Mouse (Mus musculus) thymus, adult 2 months (tissue): ENCODE results near the gene Gpsm3. TPM values are rescaled to one million over a fixed set of nuclear protein-coding genes. Genes with fewer than 3 reads are reported as not detected.
A peak's percentile ranks its signal among the peaks of the same experiment; 100 is the strongest.

ENCODE experiments used
- DNase-seq: peaks from one replicate; pipeline ENCODE4 v3.0.0; 2021
- H3K27ac ChIP-seq: fragments of 200-500 bp; 2 replicates; pipeline ENCODE4 v1.5.1; 2012; ENCODE audit warnings: low read length, control low read depth; ENCODE audit not compliant: control insufficient read depth, insufficient read depth
- H3K27me3 ChIP-seq: fragments of 200-500 bp; 2 replicates; pipeline ENCODE4 v1.6.1; 2012; ENCODE audit warnings: mild to moderate bottlenecking, low read length, moderate library complexity, mixed read lengths; ENCODE audit not compliant: control insufficient read depth, insufficient read depth
- H3K36me3 ChIP-seq: fragments of 200-500 bp; 2 replicates; pipeline ENCODE4 v1.6.1; 2012; ENCODE audit warnings: mild to moderate bottlenecking, low read length, moderate library complexity; ENCODE audit not compliant: control insufficient read depth, insufficient read depth
- H3K4me1 ChIP-seq: fragments of 200-500 bp; replicated peaks from 2 replicates; pipeline ENCODE4 v1.6.1; 2012; ENCODE audit warnings: low read length; ENCODE audit not compliant: control insufficient read depth, insufficient read depth
- H3K4me3 ChIP-seq: fragments of 200-500 bp; 2 replicates; pipeline ENCODE4 v1.5.1; 2012; ENCODE audit warnings: mild to moderate bottlenecking, low read length, control low read depth, moderate library complexity; ENCODE audit not compliant: control insufficient read depth, insufficient read depth
- CTCF ChIP-seq: fragments of 200-500 bp; IDR thresholded peaks from 2 replicates; pipeline ENCODE4 v1.5.1; 2012; ENCODE audit warnings: mild to moderate bottlenecking, control low read depth, low read length, moderate library complexity, borderline replicate concordance; ENCODE audit not compliant: control insufficient read depth, poor library complexity, insufficient read depth; ENCODE audit errors: extremely low read depth
- POLR2A ChIP-seq: fragments of 200-500 bp; IDR thresholded peaks from 2 replicates; pipeline ENCODE4 v1.6.1; 2012; ENCODE audit warnings: mild to moderate bottlenecking, low read length, control low read depth, moderate library complexity; ENCODE audit not compliant: control insufficient read depth, poor library complexity, insufficient read depth; ENCODE audit errors: extremely low read depth
- WGBS: fragments of 180-500 bp; shearing (Covaris S2); methylation state at CpG from one replicate; pipeline ENCODE4 v1.1.7; 2018; 5-methylcytosine and 5-hydroxymethylcytosine counted together
- polyA plus RNA-seq: library from polyadenylated mRNA; depleted of rRNA; stranded (reverse); fragments of >200 nt; gene quantifications from 2 replicates; pipeline ENCODE4 v1.2.3, GENCODE M21; 2012

Gene Gpsm3
- polyA plus RNA-seq, 1 experiment, result 208 TPM

GRCm38 (mm10) chr17:34626773-34627092 is 37.1 kb downstream of the Gpsm3 start:
- no peaks in the 10 kb centered on the region for H3K27me3 ChIP-seq
- peaks cover 13% of the 10 kb centered on the region for H3K36me3 ChIP-seq
- TF ChIP-seq POLR2A (no peak), CTCF (0 out of 2 replicates have a peak, but pooled peaks have one; percentile 64)
- peaks cover 27% of the 10 kb centered on the region for H3K4me1 ChIP-seq
- DNase-seq, result peak; percentile 58
- peak overlapping the region; percentile 89 for H3K27ac ChIP-seq
- under 1% methylated on average over 18 of the region's 18 CpGs for WGBS
- H3K4me3 ChIP-seq, result peak overlapping the region; percentile 89

GRCm38 (mm10) chr17:34627093-34627942 is 37.7 kb downstream of the Gpsm3 start:
- under 1% methylated on average over 45 of the region's 45 CpGs for WGBS
- Histone ChIP-seq H3K4me1 (peaks cover 32% of the 10 kb centered on the region), H3K4me3 (peak overlapping the region; percentile 89), H3K27ac (peak overlapping the region; percentile 91), H3K27me3 (no peaks in the 10 kb centered on the region), H3K36me3 (peaks cover 7% of the 10 kb centered on the region)
- TF ChIP-seq CTCF, result no peak
- no peak for TF ChIP-seq POLR2A
- peak; percentile 80 for DNase-seq

- Histone ChIP-seq H3K27ac (peak within 1 kb of the TSS; percentile 91), H3K27me3 (no peaks in the 10 kb centered on the region), H3K4me3 (peak within 1 kb of the TSS; percentile 97), H3K4me1 (peaks cover 35% of the 10 kb centered on the region), H3K36me3 (no peaks in the 10 kb centered on the region; the same call in 1 of the 2 replicates)
- peak; percentile 69 for DNase-seq
- WGBS, result 6% methylated on average over 29 of the region's 29 CpGs
- TF ChIP-seq CTCF, result no peak
- peak; percentile 38; the same call in 1 of the 2 replicates for TF ChIP-seq POLR2A
Measured at GRCm38 (mm10) chr17:34627943-34628643, 38.5 kb downstream of the Gpsm3 start, which contains the start of gene Ppt2. Gene Ppt2, minus strand, starts transcription at chr17:34628510.

- Histone ChIP-seq H3K4me3 (peak overlapping the region; percentile 89), H3K36me3 (no peaks in the 10 kb centered on the region; the same call in 1 of the 2 replicates), H3K4me1 (peaks cover 39% of the 10 kb centered on the region), H3K27me3 (no peaks in the 10 kb centered on the region), H3K27ac (peak overlapping the region; percentile 91)
- 19% methylated on average over 5 of the region's 5 CpGs for WGBS
- DNase-seq, result peak; percentile 58
- TF ChIP-seq POLR2A, result no peak
- no peak for TF ChIP-seq CTCF
Measured at GRCm38 (mm10) chr17:34628644-34628967, 39.0 kb downstream of the Gpsm3 start.

GRCm38 (mm10) chr17:34629221-34629751 is 39.7 kb downstream of the Gpsm3 start, which contains the start of gene Prrt1:
Gene Prrt1, plus strand, starts transcription at chr17:34629533.
- peak; percentile 54; the same call in 1 of the 2 replicates for TF ChIP-seq POLR2A
- no peak for TF ChIP-seq CTCF
- Histone ChIP-seq H3K4me3 (peak within 1 kb of the TSS; percentile 97), H3K27ac (peak within 1 kb of the TSS; percentile 95), H3K27me3 (no peaks in the 10 kb centered on the region), H3K36me3 (no peaks in the 10 kb centered on the region), H3K4me1 (peaks cover 40% of the 10 kb centered on the region)
- DNase-seq, result peak; percentile 51
- WGBS, result 6% methylated on average over 16 of the region's 16 CpGs
